Mouse (Mus musculus): ENCODE measurements around the gene Osr1.

DNA sequence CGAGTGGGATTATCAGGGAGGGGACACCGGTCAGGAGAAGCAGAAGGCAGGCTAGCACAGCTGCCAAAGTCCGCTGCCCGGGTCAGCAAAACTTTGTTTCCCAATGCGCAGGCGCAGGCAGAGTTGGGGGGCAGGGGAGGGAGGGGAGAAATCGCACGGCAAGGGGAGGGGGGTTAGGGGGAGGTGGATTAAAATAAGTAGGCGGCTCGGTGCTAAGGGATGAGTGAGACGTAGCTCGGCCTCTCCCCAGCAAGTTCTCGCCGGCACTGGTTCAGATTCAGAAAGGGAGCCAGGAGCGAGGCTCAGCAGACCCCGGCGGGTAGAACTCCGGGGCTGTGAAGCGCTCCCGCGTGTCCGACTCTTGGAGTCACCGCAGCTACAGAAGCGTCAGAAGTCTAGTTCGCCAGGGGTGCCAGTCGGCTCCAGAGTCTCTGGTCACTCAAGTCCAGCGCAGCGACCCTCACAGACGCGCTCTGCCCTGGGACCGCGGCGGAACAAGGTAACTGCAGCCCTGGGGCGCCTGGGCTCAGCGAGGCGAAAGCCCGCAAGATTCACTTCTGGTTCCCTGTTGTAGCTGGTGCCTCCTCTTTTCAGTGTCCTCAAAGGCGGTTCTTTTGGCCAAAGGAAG is 4.4 kb downstream of the Osr1 start:
- TF ChIP-seq GATA1 (IDR thresholded peaks at IDR 0.05; ENCODE audit: low read length) (no peak), TAL1 (IDR thresholded peaks at IDR 0.05; ENCODE audit: low read length) (no peak)
